Mouse (Mus musculus): ENCODE data around the gene Polr3k.

Gene Polr3k

GRCm38 (mm10) chr2:181863791-181864535 lies at the start of gene Polr3k:
Gene Polr3k, plus strand, starts transcription at chr2:181864337.
- DNase-seq, result peak; percentile 91 to 95

GRCm38 (mm10) chr2:181829032-181829650 lies 35.0 kb upstream of the Polr3k start:
- no peak for DNase-seq

- DNase-seq, result no peak
These were observed 31.4 kb upstream of the Polr3k start for GRCm38 (mm10) chr2:181832745-181833144.

GRCm38 (mm10) chr2:181837372-181838292 lies 26.5 kb upstream of the Polr3k start, which contains the start of gene Pcmtd2:
Gene Pcmtd2, plus strand, starts transcription at chr2:181837854.
- DNase-seq, result peak; percentile 93 to 96

- DNase-seq, result peak in 1 of 2 experiments; percentile 22
These were observed 25.9 kb upstream of the Polr3k start for GRCm38 (mm10) chr2:181838293-181838680.

- no peak for DNase-seq
These were observed 18.3 kb upstream of the Polr3k start for GRCm38 (mm10) chr2:181845709-181846394.

- no peak for DNase-seq
These were observed 361 bp downstream of the Polr3k start for GRCm38 (mm10) chr2:181864536-181864860.

GRCm38 (mm10) chr2:181866931-181867330 lies 2.8 kb downstream of the Polr3k start:
- peak; percentile 72 to 79 for DNase-seq

- no peak for DNase-seq
These were observed 6.9 kb downstream of the Polr3k start for GRCm38 (mm10) chr2:181871039-181871438.

GRCm38 (mm10) chr2:181878903-181879302 lies 14.8 kb downstream of the Polr3k start:
- no peak for DNase-seq

- no peak for DNase-seq
These were observed 19.0 kb downstream of the Polr3k start for GRCm38 (mm10) chr2:181883022-181883749.

GRCm38 (mm10) chr2:181917861-181918260 lies 53.7 kb downstream of the Polr3k start:
- DNase-seq, result no peak

- DNase-seq, result peak in 1 of 2 experiments; percentile 11
These were observed 54.4 kb downstream of the Polr3k start for GRCm38 (mm10) chr2:181918501-181918900.
